Mouse (Mus musculus) lung, postnatal 10 days (tissue): ENCODE results near the gene Mettl16.
A peak's percentile ranks its signal among the peaks of the same experiment; 100 is the strongest.

ENCODE experiments used
- DNase-seq: peaks from one replicate; pipeline ENCODE4 v3.0.0; 2021

Mettl16 gene

DNA sequence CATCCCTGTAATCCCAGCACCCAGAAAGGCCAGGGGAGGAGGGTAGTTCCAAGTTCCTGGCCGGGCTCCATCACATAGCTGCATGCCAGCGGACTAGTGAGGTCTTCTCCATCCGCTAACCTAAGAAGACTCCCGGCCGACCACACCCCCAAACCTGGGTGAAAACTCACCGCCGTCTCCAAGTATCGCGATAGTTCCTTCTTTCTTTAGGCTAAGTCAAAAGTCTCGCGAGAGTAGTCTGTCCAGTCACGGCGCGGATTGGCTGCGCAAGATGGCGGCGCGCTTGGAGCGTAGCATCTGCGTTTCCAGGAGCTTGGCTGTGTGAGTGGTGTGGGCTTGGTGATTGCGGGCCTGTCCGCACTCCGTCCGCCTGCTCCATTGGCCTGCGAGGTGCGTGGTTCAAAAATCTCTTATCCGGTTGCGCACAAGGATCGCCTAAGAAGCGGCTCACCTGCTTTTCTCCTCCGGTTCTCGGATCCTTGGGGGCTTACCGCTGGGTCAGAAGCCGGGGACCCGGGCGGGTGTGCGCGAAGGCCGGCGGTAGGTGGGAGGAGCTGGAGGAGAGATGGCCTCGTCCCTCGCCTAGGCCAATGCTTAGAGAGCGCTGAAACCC lies at the start of gene Mettl16:
Gene Mettl16 (plus strand): TSS at position 236 of the 613 bp plus-strand sequence.
- DNase-seq = peak; percentile 97

DNA sequence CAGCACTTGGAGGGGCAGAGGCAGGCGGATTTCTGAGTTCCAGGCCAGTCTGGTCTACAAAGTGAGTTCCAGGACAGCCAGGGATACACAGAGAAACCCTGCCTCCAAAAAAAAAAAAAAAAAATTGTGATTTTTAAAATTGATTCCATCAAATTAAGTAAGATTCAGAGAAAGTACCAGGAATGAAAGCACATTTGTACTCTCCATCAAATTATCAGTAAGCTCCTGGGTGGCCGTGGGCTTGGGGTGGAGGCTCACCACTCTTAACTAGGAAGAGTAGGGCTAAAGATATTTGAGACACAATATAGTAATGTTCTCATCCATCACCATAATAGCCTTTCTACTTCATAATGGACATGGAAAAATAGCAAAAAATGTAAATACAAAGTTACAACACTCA lies 49.5 kb upstream of the Mettl16 start:
- no peak for DNase-seq

DNA sequence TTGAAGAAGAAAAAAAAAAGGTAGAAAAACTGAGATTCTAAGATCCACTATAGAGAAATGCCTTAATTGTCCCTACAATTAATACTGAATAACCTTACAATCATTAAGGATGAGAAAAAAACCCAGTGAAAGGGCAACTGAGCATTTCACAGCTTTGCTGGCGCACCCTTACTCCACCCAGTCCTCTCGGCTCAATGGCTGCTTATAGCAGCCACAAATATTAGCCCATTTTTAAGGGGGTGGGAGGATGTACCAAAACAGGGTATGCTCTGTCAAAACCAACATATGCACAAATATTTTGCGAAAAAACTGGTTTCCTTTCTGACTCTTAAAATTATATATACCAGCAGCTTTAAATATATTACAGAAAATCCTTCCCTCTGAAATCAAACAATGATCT lies 48.7 kb upstream of the Mettl16 start:
- DNase-seq = no peak

DNA sequence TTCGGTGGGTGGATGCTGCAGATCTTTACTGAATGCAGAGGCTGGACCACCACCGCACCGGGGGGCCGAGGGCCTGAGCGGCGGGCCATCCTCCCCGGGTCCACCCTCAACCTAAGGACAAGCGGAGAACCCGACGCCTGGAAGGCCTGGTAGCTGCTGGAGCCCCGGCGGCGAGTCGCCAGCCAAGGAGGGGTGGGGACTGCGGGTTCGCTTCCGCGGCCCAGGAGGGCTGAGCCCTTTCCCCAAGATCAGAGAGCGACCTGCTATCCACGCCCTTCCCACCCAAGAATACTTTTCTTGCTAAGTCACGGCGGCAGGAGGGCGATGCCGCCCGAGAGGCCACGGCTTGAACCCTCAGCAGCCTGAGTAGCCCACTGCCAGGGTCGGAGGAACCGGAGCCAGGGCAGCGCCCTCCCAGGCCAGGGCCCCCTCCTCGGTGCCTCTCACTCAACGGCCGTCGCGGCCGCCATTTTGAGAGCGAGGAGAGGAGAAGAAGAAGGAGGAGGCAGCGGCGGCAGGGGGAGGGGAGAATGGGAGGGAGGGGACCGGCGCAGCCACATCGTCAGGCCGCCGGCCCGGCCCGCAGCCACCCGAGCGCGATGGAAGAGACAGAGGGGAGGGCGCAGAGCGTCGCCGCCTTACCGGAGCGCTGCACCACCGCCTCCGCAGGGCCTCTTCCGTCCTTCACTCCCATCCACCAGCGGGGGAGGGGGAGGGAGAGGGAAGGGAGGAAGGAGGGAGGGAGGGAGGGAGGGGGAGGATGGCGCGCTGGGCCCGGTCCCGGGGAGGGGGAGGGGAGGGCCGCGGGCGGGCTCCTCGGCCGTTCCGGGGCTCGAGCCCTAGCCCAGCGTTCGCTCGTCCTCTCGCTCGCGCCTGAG lies 47.0 kb upstream of the Mettl16 start:
- peak; percentile 89 for DNase-seq

DNA sequence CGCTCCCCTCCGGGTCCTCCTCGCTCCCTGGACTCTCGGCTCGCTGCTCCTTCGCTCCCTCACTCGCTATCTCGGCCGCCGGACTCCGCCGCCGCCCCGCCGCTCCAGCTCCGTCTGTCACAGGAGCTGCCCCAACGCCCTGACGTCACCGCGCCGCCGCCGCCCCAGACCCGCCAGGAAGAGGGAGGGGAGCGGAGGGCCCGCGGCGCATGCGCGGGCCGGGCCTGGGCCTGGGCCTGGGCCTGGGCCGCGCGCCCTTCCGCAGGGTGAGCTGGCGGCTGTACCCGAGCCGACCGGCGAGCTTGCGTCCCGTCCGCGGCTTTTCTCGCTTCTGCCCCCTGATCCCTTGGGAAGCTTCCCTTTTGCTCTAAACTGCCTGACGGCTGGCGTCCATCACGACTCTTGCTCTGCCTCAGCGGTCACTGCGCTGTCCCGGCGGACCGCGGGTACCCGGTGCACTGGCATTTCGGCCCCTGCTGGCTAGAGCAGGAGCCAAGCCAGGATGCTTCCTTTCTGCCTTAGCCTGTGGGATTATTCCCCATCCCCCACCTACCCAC lies 46.3 kb upstream of the Mettl16 start, which contains the start of gene Pafah1b1:
Gene Pafah1b1 (minus strand): TSS at position 436 of the 557 bp plus-strand sequence.
- peak; percentile 97 for DNase-seq

DNA sequence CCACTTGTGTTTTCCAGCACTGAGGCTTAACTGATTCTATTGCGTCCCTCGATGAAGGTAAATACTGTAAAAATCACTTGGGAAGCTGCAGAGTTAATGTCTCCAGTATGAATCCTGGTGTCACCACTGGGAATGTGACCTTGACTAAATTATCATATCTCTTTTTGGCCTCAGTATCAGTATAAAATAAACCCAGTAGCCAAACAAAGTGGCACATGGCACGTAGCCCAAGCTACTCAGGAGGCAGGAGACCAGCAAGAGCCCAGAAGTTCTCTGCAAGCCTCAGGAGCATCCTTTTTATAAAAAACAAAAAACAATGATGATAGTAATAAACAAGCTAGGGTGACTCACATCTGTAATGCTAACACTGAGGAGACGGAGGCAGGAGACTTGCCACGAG lies 45.4 kb upstream of the Mettl16 start:
- DNase-seq = peak; percentile 14

DNA sequence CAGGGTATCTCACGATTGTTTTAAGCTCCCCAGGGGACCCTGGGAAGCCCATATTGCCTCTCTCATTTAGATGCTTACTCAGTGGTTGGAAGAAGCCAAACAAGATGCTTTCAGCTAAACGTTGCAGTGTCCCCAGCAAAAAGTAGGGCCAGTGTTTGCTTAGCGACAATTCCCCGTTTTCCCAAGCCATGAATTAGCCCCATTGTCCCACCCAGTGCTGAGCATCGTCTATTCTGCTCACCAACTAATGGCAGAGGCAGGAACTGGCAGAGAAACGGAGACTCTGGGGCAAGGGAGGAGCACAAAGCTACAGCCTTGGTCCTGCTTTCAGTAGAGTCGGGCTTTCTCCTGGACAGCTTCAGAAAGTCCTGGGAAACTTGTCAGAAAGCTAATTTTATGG lies 35.7 kb upstream of the Mettl16 start:
- no peak for DNase-seq

DNA sequence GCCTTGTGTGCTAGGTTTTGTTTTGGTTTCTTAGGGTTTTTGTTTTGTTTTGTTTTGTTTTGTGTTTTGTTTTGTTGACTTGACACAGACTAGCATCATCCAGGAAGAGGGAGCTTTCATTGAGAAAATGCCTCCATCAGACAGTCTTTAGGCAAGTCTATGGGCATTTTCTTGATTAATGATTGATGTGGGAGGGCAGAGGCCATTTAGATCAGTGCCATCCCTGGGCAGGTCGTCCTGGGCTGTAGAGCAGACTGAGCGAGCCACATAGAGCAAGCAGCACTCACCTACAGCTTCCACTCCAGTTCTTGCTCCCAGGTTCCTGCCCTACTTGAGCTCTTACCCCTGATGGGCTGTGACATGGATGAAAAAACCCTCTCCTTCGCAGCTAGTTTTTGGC lies 32.8 kb upstream of the Mettl16 start:
- DNase-seq = no peak

DNA sequence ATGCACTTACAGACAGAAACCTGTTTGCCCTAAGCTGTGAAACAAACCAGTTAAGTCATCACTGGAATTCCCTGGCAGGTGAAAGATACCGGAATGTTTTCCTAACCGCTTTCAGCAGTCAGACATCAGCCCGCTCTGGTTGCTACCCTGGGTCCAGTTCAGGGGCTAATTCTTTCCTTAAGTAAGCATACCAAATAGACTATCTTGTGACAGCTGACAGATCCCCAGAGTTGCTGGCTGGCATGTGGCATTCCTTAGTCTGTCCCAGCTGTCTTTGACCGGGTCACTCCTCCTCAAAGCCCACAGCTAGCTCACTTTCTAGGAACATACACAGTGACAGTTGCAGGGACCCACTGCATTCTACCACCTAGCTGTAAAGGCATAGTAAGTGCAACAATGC lies 22.6 kb upstream of the Mettl16 start:
- DNase-seq = peak; percentile 38

DNA sequence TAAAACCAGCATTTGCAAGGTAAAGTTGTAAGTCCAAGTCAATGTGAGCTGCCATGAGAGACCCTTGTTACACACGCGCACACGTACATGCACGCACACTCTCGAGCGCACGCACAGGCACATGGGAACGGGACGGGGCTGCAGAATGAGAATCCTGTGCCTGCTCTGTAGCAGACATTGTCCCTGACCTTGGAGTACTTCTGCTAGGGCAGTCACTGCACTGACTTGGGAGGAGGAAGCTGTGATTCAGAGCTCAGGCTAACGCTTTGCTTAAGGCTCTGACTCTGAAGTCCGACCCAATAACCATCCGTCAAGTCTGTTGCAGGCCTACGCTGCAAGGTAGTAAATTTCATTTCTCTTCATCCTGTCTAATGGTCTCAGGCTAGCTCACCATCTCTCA lies 21.4 kb upstream of the Mettl16 start:
- no peak for DNase-seq

DNA sequence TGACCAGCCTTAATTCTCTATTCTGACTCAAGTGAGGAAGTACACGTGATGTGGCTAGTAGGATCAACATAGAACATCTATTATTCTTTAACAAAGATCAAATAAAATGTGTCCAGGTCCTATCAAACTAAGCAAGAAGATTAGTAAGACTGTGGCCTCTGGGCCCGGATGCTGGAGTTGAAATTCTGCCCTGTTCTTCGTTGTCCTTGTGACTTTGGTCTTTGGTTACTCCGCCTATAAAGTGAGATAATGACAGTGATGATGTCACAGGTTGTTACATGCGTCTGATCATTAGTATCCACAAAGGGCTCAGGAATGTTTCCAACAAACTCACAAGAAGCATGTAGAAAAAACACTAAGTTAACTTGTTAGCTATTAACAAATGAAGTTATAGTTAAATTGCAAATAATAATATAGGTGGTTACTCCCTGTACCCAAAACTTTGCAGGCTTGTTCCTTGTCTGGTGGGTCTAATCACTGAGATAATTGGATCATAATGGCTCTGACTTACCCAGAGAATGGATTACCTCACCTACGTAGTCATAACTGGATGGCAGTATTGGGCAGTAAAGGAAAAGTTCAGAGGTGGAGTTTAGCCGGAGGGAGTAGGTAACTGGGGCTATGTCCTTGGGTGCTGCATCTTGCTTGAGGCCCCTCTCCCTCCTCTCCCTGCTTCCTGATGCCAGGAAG lies 19.8 kb upstream of the Mettl16 start:
- no peak for DNase-seq

DNA sequence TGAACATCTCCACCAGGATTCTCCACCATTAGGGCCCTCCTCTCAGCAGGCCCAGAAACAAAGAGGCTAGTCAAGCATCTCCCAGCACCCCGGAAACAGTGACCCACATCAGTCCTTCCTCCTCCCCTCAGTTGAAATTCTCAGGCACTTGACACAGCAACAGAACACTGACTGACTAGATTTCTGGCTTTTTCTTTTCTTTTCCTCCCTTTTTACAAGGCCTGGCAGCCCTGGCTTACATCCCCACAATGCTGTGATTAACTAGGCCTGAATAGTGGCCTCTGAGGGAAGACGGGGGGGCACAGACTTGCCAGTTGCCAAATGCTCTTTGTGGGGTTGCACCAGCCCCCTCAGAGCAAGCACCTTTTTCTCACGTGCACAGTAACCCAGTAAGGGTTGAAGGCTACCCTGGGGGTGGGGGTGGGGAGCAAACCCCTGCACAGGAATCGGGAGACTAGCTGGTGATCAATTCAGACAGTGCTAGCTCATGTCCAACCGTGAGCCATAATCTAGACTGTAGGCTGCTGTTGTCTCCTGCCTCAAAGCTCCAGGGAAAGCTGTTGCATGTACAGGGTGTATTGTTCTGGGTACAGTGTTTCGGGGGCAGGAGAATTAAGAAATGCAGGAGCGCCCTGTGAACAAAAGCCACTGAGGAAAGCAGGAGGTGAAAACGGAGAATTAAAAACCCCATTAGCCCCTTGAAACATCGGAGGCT lies 19.1 kb upstream of the Mettl16 start:
- DNase-seq = no peak

DNA sequence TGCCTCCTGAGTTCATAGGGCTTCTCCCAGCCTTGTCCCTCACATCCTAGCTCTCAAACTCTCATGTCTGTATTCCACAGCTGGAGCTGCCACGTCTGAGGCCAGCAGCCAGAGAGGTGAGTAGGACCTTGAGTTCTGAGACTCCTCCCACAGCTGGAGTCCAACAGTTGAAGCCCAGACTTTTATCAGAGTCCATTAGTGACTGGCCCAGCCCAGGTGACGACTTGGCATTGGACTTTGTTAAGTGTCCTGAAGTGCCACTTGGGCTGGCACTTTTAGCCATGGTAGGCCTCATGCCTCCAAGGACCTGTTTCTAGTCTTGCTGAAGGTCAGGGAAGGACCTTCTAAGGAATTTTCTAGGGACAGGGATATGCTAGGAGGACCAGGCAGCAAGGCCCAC lies 14.0 kb upstream of the Mettl16 start:
- peak; percentile 75 for DNase-seq

DNA sequence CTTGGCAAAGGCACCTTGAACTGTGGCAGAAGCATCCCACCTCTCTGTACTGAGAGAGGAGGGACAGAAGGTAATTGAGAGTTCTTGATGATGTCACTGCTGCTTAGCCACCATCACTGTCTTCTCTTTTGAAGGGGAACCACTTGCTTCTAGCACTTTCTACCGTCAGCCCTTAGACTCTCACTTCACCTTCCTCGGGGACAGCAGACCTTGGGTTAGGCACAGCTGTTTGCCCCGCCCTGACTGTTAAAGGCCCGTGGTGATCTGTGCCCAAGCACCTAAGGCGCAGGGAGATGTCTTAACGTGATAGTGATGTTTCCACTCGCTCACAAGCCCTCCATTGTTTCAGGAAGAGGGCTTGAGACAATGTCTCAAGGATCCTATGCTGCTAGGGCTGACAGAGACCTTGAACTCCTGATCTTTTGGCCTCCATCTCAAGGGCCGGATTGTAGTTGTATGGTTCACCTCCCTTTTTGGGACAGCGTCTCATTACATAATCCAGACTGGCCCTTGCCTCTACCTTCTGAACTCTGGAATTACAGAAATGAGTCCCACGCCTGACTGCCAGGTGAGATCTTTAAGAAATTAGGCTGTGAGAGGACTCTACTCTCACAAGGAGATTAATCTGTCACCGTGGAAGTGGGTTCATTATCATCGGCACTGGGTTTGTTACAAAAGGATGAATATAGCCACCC lies 9.5 kb upstream of the Mettl16 start:
- DNase-seq = no peak

DNA sequence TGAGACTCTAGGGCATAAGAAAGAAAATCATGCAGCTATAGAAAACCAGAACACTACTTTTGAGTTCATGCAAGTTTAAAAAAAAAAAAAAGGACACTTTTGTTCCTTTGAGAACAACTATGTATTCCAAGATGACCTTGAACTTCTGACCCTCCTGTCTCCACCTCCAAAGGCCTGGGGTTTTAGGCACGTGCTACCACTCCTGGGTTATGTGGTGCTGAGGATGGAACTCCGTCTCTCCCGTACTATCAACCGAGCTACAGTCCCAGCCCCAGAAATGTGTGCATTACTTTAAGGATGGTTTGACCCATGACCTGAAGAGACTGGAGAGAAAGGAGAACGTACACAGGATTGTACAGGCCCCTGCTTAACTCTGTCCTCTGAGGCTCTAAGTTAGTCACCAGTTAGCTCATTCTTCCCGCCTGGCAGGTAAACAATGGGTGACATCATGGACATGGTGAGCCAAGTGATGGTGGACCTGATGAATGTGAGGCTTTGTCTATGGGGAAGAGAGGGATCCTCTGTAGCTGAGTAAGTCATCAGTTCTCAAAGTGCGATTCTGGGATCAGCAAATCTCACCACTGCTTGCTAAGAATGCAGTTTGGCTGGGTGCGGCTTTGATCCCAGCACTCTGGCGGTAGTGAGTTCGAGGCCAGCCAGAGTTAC lies 6.5 kb upstream of the Mettl16 start:
- no peak for DNase-seq

DNA sequence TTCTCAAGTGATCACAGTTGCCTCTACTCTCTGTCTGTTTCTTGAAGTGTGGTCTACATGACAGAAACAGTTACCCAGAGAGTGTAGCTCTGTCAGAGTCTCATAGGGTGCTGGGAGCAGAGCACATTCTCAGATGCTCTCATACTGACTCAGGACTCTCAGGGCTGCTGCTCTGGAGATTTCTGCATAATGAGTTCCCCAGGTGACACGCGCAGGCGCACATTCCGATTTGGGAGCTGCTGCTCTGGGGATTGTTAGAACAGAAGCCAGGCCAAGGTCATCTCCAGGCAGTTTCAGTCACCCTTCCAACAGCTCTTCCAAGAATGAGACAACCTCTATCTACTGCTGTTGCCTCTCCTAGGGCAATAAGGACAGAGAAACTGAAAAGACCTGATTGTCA lies 3.2 kb upstream of the Mettl16 start:
- no peak for DNase-seq

DNA sequence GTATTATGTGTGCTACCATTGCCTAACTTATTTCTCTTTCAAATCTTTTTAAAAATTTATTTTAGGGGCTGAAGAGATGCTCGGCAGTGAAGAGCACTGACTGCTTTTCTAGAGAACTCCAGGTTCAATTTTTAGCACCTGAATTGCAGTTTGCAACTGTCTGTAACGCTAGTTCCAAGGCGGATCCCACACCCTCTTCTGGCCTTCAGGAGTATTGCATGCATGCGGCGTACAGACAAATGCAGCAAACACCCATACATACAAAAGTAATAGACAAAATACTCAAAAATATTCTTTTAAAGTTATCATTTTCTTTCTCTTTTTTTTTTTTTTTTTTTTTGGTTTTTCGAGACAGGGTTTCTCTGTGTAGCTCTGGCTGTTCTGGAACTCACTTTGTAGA lies 2.6 kb upstream of the Mettl16 start:
- peak; percentile 58 for DNase-seq

DNA sequence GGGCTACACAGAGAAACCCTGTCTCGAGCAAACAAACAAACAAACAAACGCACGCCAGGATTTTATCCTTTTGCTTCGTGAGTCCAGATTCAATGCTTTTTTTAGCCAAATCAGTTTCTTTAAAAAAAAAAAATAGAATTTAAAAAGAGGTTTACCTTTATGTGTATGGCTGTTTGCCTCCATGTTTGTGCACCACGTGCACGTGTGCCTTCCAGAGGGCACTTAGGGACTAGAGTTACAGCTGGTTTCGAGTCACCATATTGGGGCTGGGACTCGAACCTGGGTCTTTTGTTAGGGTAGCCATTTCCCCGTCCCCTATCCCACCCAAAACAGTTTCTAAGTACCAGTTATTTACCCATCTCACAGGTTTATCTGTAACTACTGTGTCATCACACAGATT lies 593 bp upstream of the Mettl16 start:
- DNase-seq = no peak

DNA sequence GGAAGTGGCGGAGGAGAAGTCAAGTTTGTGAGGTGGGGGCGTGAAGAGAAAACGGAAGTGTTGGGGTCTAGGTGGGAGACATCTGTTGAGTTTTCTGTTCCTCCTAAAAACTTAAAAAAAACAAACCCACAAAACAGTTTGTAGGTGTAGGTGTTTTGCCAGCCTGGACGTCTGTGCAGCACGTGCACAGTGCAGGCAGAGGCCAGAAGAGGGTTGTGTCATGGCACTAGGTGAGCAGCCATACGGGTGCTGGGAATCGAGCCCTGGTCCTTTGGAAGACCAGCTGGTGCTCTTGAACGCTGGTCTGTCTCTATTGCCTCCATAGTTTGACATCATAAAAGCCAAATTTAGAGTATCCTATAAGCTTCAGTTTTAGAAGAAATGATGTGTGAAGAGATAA lies 604 bp downstream of the Mettl16 start:
- DNase-seq = no peak

DNA sequence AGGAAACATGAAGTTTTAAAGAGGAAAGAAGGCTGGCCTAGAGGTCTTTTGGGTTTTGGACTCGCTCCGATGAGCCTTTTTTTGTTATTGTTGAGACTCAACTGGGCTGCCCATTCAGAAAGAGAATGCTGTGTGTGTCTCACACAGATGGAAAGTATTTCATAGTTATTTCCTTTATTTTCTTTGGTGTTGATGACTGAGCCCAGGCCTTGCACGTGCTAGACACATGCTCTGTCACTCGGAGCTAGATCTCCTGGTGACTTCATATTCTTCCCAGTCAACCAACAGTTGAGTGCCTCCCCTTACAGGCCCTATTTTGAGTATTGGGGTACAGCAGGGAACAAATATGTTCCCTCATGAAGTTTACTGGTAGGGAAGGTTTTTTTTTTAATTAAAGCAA lies 1.0 kb downstream of the Mettl16 start:
- DNase-seq = no peak

DNA sequence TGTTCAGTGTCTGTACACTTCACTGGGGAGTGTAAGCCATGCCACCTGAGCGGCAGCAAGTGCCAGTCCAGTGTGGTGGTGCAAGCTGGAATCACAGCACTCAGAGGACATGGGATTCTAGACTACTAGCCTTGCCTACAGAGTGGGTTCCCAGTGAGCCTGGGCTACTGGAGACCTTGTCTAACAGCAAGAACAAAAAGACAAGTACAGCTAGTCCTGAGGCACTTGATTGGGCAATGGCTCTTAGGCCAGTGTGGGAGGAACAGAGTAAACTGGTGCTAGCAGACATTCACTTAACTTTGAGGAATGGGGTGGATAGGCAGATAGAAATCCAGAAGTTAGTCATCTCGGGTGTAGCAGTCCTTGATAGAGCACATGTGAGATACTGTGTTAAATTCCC lies 1.8 kb downstream of the Mettl16 start:
- no peak for DNase-seq

DNA sequence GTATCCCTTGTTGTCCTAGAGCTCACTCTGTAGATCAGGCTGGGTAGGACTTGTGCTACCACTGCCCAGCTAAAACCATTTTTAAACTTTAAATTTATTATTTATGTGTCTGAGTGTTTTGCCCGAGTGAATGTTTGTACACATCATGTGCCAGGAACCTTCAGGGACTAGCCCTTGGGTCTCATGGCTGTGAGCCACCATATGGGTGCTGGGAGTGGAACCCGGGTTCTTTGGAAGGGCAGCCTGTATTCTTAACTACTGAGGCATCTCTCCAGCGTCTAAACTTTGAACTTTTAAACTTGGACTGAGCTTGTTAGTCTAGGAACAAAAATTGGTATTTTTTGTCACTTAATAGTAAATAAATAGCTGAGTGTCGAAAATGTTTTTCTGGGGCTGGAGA lies 22.2 kb downstream of the Mettl16 start:
- no peak for DNase-seq
